Mouse (Mus musculus) embryonic fibroblast, embryonic 13.5 days (primary cell): Measurements from ENCODE around the gene Rdh13.

Experiments used
- CTCF ChIP-seq: IDR thresholded peaks from 2 replicates; pipeline ENCODE4 v1.5.1; 2011; ENCODE audit warnings: mild to moderate bottlenecking, control low read depth, low read length, moderate library complexity, borderline replicate concordance; ENCODE audit not compliant: insufficient read depth
- POLR2A ChIP-seq: IDR thresholded peaks from 2 replicates; pipeline ENCODE4 v1.6.1; 2011; ENCODE audit warnings: low read depth, mild to moderate bottlenecking, control low read depth, low read length, moderate library complexity

GRCm38 (mm10) chr7:4432026-4432425, 13.4 kb downstream of the Rdh13 start:
- TF ChIP-seq CTCF (no peak), POLR2A (no peak)
